ENCODE assay signal across 30 mouse cellular contexts in the genomic region with DNA sequence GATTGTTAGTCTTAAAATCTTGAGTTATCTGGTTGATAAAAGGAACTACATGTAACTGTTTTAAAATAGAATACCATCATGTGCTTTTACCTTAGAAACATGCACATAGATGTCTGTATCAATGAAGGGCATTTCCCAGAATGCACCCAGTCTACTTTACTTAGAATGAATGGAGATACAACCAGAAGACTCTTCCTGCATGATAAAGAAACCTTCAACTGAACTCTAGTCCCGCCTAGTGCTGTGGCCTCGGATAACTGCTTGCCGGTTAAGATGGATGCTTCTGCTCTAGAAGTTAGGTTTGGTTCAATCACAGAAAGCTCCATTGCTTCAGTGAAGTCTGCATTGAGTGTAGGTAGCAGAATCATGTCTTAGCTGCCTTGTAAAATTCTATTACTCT. TPM values are rescaled to one million over a fixed set of nuclear protein-coding genes. Genes with fewer than 3 reads are reported as not detected.
DNase-seq lines count a peak whose midpoint lies in the region; ATAC-seq lines count a peak whose summit lies in the region.
"Had no signal": no experiment of that assay in that cellular context is flagged by ENCODE, and none has a peak within 500 bp of the region (broad histone marks: within the 10 kb centered on the region; RNA-seq: fewer than 3 reads in every experiment).

No protein-coding gene starts in this region.

- H3K4me3 ChIP-seq in heart, embryonic 11.5 days (ENCODE audit: low read depth, low read length) = no peak overlapping the region
- H3K4me3 ChIP-seq in liver, embryonic 15.5 days (replicated peaks) = no peak overlapping the region
- H3K4me3 ChIP-seq: forebrain, embryonic 10.5 days; forebrain, embryonic 15.5 days; gastrocnemius, adult 2 months; heart, adult 2 months; heart, embryonic 13.5 days; hindbrain, embryonic 15.5 days; kidney, embryonic 15.5 days; left cerebral cortex, adult 2 months; limb, embryonic 12.5 days; neural tube, embryonic 15.5 days had no signal

- peaks cover 6% of the 10 kb centered on the region; the same call in 1 of the 2 replicates for H3K36me3 ChIP-seq in heart, embryonic 11.5 days (ENCODE audit: control insufficient read depth, insufficient read depth, low read length)
- H3K36me3 ChIP-seq in liver, embryonic 15.5 days (replicated peaks) = peaks cover 68% of the 10 kb centered on the region

- H3K27ac ChIP-seq in heart, embryonic 11.5 days (ENCODE audit: low read depth, low read length) = no peak overlapping the region
- 0 out of 2 replicates have a peak overlapping the region, but pooled peaks have one; percentile 7 for H3K27ac ChIP-seq in liver, embryonic 15.5 days (replicated peaks)
- H3K27ac ChIP-seq: forebrain, embryonic 10.5 days; forebrain, embryonic 15.5 days; gastrocnemius, adult 2 months; heart, adult 2 months; heart, embryonic 13.5 days; hindbrain, embryonic 15.5 days; kidney, embryonic 15.5 days; left cerebral cortex, adult 2 months; limb, embryonic 12.5 days; neural tube, embryonic 15.5 days had no signal

- no peaks in the 10 kb centered on the region for H3K9me3 ChIP-seq in heart, embryonic 11.5 days (replicated peaks; ENCODE audit: control insufficient read depth, low read length)
- no peaks in the 10 kb centered on the region for H3K9me3 ChIP-seq in liver, embryonic 15.5 days (replicated peaks)
- H3K9me3 ChIP-seq: forebrain, embryonic 10.5 days; forebrain, embryonic 15.5 days; heart, embryonic 13.5 days; hindbrain, embryonic 15.5 days; kidney, embryonic 15.5 days; limb, embryonic 12.5 days; neural tube, embryonic 15.5 days had no signal

- ATAC-seq in heart, embryonic 11.5 days (replicated peaks; ENCODE audit: insufficient number of reproducible peaks, low FRiP score, low TSS enrichment) = no peak
- ATAC-seq in liver, embryonic 15.5 days (ENCODE audit: insufficient read depth) = peak; percentile 56
- ATAC-seq: forebrain, embryonic 15.5 days; lung, postnatal 0 days had no signal

- H3K4me1 ChIP-seq in heart, embryonic 11.5 days (ENCODE audit: control insufficient read depth, insufficient read depth, low read length) = no peaks in the 10 kb centered on the region
- H3K4me1 ChIP-seq in liver, embryonic 15.5 days (replicated peaks) = peaks cover 36% of the 10 kb centered on the region
- H3K4me1 ChIP-seq: forebrain, embryonic 10.5 days; forebrain, embryonic 15.5 days; hindbrain, embryonic 15.5 days; kidney, embryonic 15.5 days; limb, embryonic 12.5 days; neural tube, embryonic 15.5 days had no signal

- peak; percentile 37 for DNase-seq in heart, adult 11 months
- peak; percentile 55 for DNase-seq in liver
- DNase-seq in Muller cell, postnatal 12 days (ENCODE audit: inconsistent ontology term) = no peak
- DNase-seq in cerebellum, adult 18-20 months = no peak
- no peak for DNase-seq in left cerebral cortex, adult 11 months (ENCODE audit: low spot score)
- DNase-seq in spleen, postnatal 4 days (ENCODE audit: low spot score in 2 of 2) = no peak
- DNase-seq: adrenal gland, postnatal 14 days; cerebellum, adult 9-10 months; cerebellum, postnatal 36 days; gastrocnemius, adult 2 months; gastrocnemius, postnatal 36 days; heart, adult 2 months; heart, postnatal 10 days; kidney, adult 18-20 months; kidney, postnatal 25 days; lung, adult 18-20 months; lung, postnatal 4 days; midbrain, embryonic 14.5 days; right cerebral cortex, postnatal 4 days had no signal

- WGBS in heart, embryonic 11.5 days (ENCODE audit: insufficient replicate concordance) = 73% methylated on average over 3 of the region's 3 CpGs
- WGBS in liver, embryonic 15.5 days (ENCODE audit: insufficient replicate concordance) = 20% methylated on average over 3 of the region's 3 CpGs

- no peak overlapping the region for H3K4me2 ChIP-seq in heart, embryonic 11.5 days
- no peak overlapping the region for H3K4me2 ChIP-seq in liver, embryonic 15.5 days
- H3K4me2 ChIP-seq: forebrain, embryonic 15.5 days; heart, embryonic 13.5 days; hindbrain, embryonic 15.5 days; kidney, embryonic 15.5 days; limb, embryonic 12.5 days; neural tube, embryonic 15.5 days had no signal

- no peaks in the 10 kb centered on the region for H3K27me3 ChIP-seq in heart, embryonic 11.5 days (ENCODE audit: control insufficient read depth, insufficient read depth, low read length)
- no peaks in the 10 kb centered on the region for H3K27me3 ChIP-seq in liver, embryonic 15.5 days
- H3K27me3 ChIP-seq: forebrain, embryonic 15.5 days; heart, embryonic 13.5 days; hindbrain, embryonic 15.5 days; kidney, embryonic 15.5 days; limb, embryonic 12.5 days; neural tube, embryonic 15.5 days had no signal

- no peak overlapping the region for H3K9ac ChIP-seq in heart, embryonic 11.5 days (ENCODE audit: low read depth, low read length)
- no peak overlapping the region for H3K9ac ChIP-seq in liver, embryonic 15.5 days
- H3K9ac ChIP-seq: forebrain, embryonic 15.5 days; heart, embryonic 13.5 days; hindbrain, embryonic 15.5 days; kidney, embryonic 15.5 days; limb, embryonic 12.5 days; neural tube, embryonic 15.5 days had no signal

RNA-seq across cellular contexts. Expression of a gene that starts 26.5 kb away (rescaled TPM):
- 10.7 and 14.8 TPM in 2 replicates for polyA plus RNA-seq in heart, embryonic 11.5 days (2014; fragmentation: Nextera tagmentation; extraction: Ambion mirVana)
- 5.0 and 5.6 TPM in 2 replicates for polyA plus RNA-seq in liver, embryonic 15.5 days (2015; fragmentation: Nextera tagmentation; extraction: Ambion mirVana)

Comparison
In these comparisons a context has a peak if more than half of its experiments do, and no peak if none do; other contexts are left out.
1. DNase-seq: peak in heart, adult 11 months (single experiment) and liver (single experiment); none in Muller cell, postnatal 12 days (single experiment), cerebellum, adult 18-20 months (0 of 2), left cerebral cortex, adult 11 months (single experiment) and spleen, postnatal 4 days (0 of 2).